Mouse (Mus musculus) forebrain, embryonic 15.5 days (tissue): ENCODE measurements around the gene Aebp2. TPM values are rescaled to one million over a fixed set of nuclear protein-coding genes. Genes with fewer than 3 reads are reported as not detected.

Experiments used
- ATAC-seq: fragments of 200-750 bp; cut with Nextera tagmentation; replicated peaks from 2 replicates; pipeline ENCODE4 v1.8.0; 2017; ENCODE audit warnings: mild to moderate bottlenecking, moderate TSS enrichment, moderate library complexity
- H3K27ac ChIP-seq: fragments of 300-500 bp; sonication (generic); replicated peaks from 2 replicates; pipeline ENCODE4 v1.5.1; 2015; ENCODE audit warnings: mild to moderate bottlenecking, inconsistent platforms
- H3K27me3 ChIP-seq: fragments of 300-500 bp; sonication (generic); 2 replicates; pipeline ENCODE4 v1.6.1; 2015; ENCODE audit warnings: inconsistent platforms
- H3K36me3 ChIP-seq: fragments of 300-500 bp; sonication (generic); 2 replicates; pipeline ENCODE4 v1.6.1; 2015; ENCODE audit warnings: mild to moderate bottlenecking, inconsistent platforms
- H3K4me1 ChIP-seq: fragments of 300-500 bp; sonication (generic); 2 replicates; pipeline ENCODE4 v1.6.1; 2015; ENCODE audit warnings: inconsistent platforms
- H3K4me2 ChIP-seq: fragments of 300-500 bp; sonication (generic); replicated peaks from 2 replicates; pipeline ENCODE4 v1.6.1; 2015; ENCODE audit warnings: mild to moderate bottlenecking, inconsistent platforms
- H3K4me3 ChIP-seq: fragments of 300-500 bp; sonication (generic); 2 replicates; pipeline ENCODE4 v1.5.1; 2015; ENCODE audit warnings: mild to moderate bottlenecking, inconsistent platforms
- H3K9ac ChIP-seq: fragments of 300-500 bp; sonication (generic); replicated peaks from 2 replicates; pipeline ENCODE4 v1.6.1; 2015; ENCODE audit warnings: mild to moderate bottlenecking, inconsistent platforms
- H3K9me3 ChIP-seq: fragments of 300-500 bp; sonication (generic); 2 replicates; pipeline ENCODE4 v1.6.1; 2016; ENCODE audit warnings: inconsistent platforms
- WGBS: fragments of 180-500 bp; shearing (Covaris S2); methylation state at CpG from one replicate; pipeline ENCODE4 v1.1.7; 2015; ENCODE audit warnings: mixed read lengths; 5-methylcytosine and 5-hydroxymethylcytosine counted together
- polyA plus RNA-seq: library from polyadenylated mRNA; unstranded; fragments of >200 nt; fragmentation: Nextera tagmentation; extraction: Ambion mirVana; gene quantifications from 2 replicates; pipeline ENCODE4 v1.2.1, GENCODE M21; 2015

The Aebp2 gene
- polyA plus RNA-seq, 1 experiment from 2014 or later, result 9.0 TPM

- Histone ChIP-seq H3K4me1 (peaks cover 11% of the 10 kb centered on the region), H3K36me3 (peaks cover 23% of the 10 kb centered on the region), H3K4me3 (no peak overlapping the region), H3K27me3 (no peaks in the 10 kb centered on the region), H3K27ac (no peak overlapping the region), H3K9me3 (no peaks in the 10 kb centered on the region), H3K9ac (no peak overlapping the region), H3K4me2 (no peak overlapping the region)
- ATAC-seq, result no peak
- WGBS, result 76% methylated on average over 8 of the region's 8 CpGs
Observed at GRCm38 (mm10) chr6:140633616-140634015, 11.2 kb downstream of the Aebp2 start.

GRCm38 (mm10) chr6:140636290-140636689 is 13.8 kb downstream of the Aebp2 start:
- Histone ChIP-seq H3K36me3 (peaks cover 39% of the 10 kb centered on the region), H3K4me2 (no peak overlapping the region), H3K4me3 (no peak overlapping the region), H3K4me1 (no peaks in the 10 kb centered on the region), H3K9me3 (no peaks in the 10 kb centered on the region), H3K27me3 (no peaks in the 10 kb centered on the region), H3K27ac (no peak overlapping the region), H3K9ac (no peak overlapping the region)
- ATAC-seq, result no peak
- 95% methylated on average over 4 of the region's 4 CpGs for WGBS

- Histone ChIP-seq H3K36me3 (peaks cover 54% of the 10 kb centered on the region), H3K27ac (no peak overlapping the region), H3K9me3 (no peaks in the 10 kb centered on the region)
Observed at GRCm38 (mm10) chr6:140642010-140642409, 19.5 kb downstream of the Aebp2 start.

GRCm38 (mm10) chr6:140642655-140643054 is 20.2 kb downstream of the Aebp2 start:
- Histone ChIP-seq H3K27ac (no peak overlapping the region), H3K36me3 (peaks cover 55% of the 10 kb centered on the region), H3K4me2 (no peak overlapping the region), H3K9ac (no peak overlapping the region), H3K4me3 (no peak overlapping the region), H3K9me3 (no peaks in the 10 kb centered on the region), H3K27me3 (no peaks in the 10 kb centered on the region), H3K4me1 (no peaks in the 10 kb centered on the region)
- 93% methylated on average over 12 of the region's 12 CpGs for WGBS
- ATAC-seq, result no peak

More at GRCm38 (mm10) chr6:140642010-140642409, 19.5 kb downstream of the Aebp2 start:
- Histone ChIP-seq H3K27me3 (no peaks in the 10 kb centered on the region), H3K4me3 (no peak overlapping the region), H3K4me2 (no peak overlapping the region), H3K9ac (no peak overlapping the region), H3K4me1 (no peaks in the 10 kb centered on the region)
- no peak for ATAC-seq
- 77% methylated on average over 7 of the region's 7 CpGs for WGBS

GRCm38 (mm10) chr6:140645931-140646330 is 23.5 kb downstream of the Aebp2 start:
- no peak overlapping the region for H3K9ac ChIP-seq
- no peak for ATAC-seq
- no peaks in the 10 kb centered on the region for H3K27me3 ChIP-seq
- peaks cover 45% of the 10 kb centered on the region for H3K36me3 ChIP-seq
- H3K4me3 ChIP-seq, result no peak overlapping the region
- no peaks in the 10 kb centered on the region for H3K9me3 ChIP-seq
- no peak overlapping the region for H3K27ac ChIP-seq
- H3K4me1 ChIP-seq, result no peaks in the 10 kb centered on the region
- H3K4me2 ChIP-seq, result no peak overlapping the region

- Histone ChIP-seq H3K4me3 (no peak overlapping the region), H3K27me3 (no peaks in the 10 kb centered on the region), H3K4me2 (no peak overlapping the region), H3K9me3 (no peaks in the 10 kb centered on the region), H3K27ac (no peak overlapping the region), H3K36me3 (peaks cover 46% of the 10 kb centered on the region), H3K9ac (no peak overlapping the region), H3K4me1 (no peaks in the 10 kb centered on the region)
- 84% methylated on average over 6 of the region's 6 CpGs for WGBS
- ATAC-seq, result no peak
Observed at GRCm38 (mm10) chr6:140646892-140647291, 24.4 kb downstream of the Aebp2 start.

- Histone ChIP-seq H3K4me1 (no peaks in the 10 kb centered on the region), H3K27me3 (no peaks in the 10 kb centered on the region), H3K9me3 (no peaks in the 10 kb centered on the region), H3K36me3 (peaks cover 38% of the 10 kb centered on the region), H3K4me3 (no peak overlapping the region), H3K27ac (no peak overlapping the region), H3K4me2 (no peak overlapping the region), H3K9ac (no peak overlapping the region)
- WGBS, result 15% methylated on average over 1 of the region's 1 CpGs
- no peak for ATAC-seq
Observed at GRCm38 (mm10) chr6:140649812-140650211, 27.3 kb downstream of the Aebp2 start.

- Histone ChIP-seq H3K27ac (no peak overlapping the region), H3K9ac (no peak overlapping the region), H3K4me2 (no peak overlapping the region), H3K4me3 (no peak overlapping the region), H3K36me3 (peaks cover 24% of the 10 kb centered on the region), H3K27me3 (no peaks in the 10 kb centered on the region), H3K9me3 (no peaks in the 10 kb centered on the region), H3K4me1 (no peaks in the 10 kb centered on the region)
- peak; percentile 61 for ATAC-seq
- 56% methylated on average over 7 of the region's 7 CpGs for WGBS
Observed at GRCm38 (mm10) chr6:140651923-140652322, 29.5 kb downstream of the Aebp2 start.

GRCm38 (mm10) chr6:140655451-140655850 is 33.0 kb downstream of the Aebp2 start:
- Histone ChIP-seq H3K36me3 (peaks cover 11% of the 10 kb centered on the region; the same call in 1 of the 2 replicates), H3K9ac (no peak overlapping the region), H3K4me3 (no peak overlapping the region), H3K4me2 (no peak overlapping the region), H3K27me3 (no peaks in the 10 kb centered on the region), H3K4me1 (no peaks in the 10 kb centered on the region), H3K9me3 (no peaks in the 10 kb centered on the region), H3K27ac (no peak overlapping the region)
- ATAC-seq, result no peak
- WGBS, result 95% methylated on average over 7 of the region's 7 CpGs

- ATAC-seq, result no peak
- H3K9me3 ChIP-seq, result no peaks in the 10 kb centered on the region
- no peak overlapping the region for H3K9ac ChIP-seq
- peaks cover 7% of the 10 kb centered on the region; the same call in 1 of the 2 replicates for H3K36me3 ChIP-seq
- no peak overlapping the region for H3K27ac ChIP-seq
- H3K4me3 ChIP-seq, result no peak overlapping the region
- WGBS, result 92% methylated on average over 3 of the region's 3 CpGs
- H3K27me3 ChIP-seq, result no peaks in the 10 kb centered on the region
- no peak overlapping the region for H3K4me2 ChIP-seq
- peaks cover 5% of the 10 kb centered on the region; the same call in 1 of the 2 replicates for H3K4me1 ChIP-seq
Observed at GRCm38 (mm10) chr6:140656991-140657390, 34.5 kb downstream of the Aebp2 start.

- no peak for ATAC-seq
- Histone ChIP-seq H3K27me3 (no peaks in the 10 kb centered on the region), H3K4me2 (no peak overlapping the region), H3K9me3 (no peaks in the 10 kb centered on the region), H3K36me3 (peaks cover 4% of the 10 kb centered on the region; the same call in 1 of the 2 replicates), H3K27ac (no peak overlapping the region), H3K4me1 (peaks cover 5% of the 10 kb centered on the region; the same call in 1 of the 2 replicates), H3K9ac (no peak overlapping the region), H3K4me3 (no peak overlapping the region)
- WGBS, result 80% methylated on average over 3 of the region's 3 CpGs
Observed at GRCm38 (mm10) chr6:140657920-140658522, 35.6 kb downstream of the Aebp2 start.

GRCm38 (mm10) chr6:140661111-140661510 is 38.6 kb downstream of the Aebp2 start:
- H3K27me3 ChIP-seq, result no peaks in the 10 kb centered on the region
- no peaks in the 10 kb centered on the region for H3K9me3 ChIP-seq
- no peak overlapping the region for H3K9ac ChIP-seq
- H3K36me3 ChIP-seq, result no peaks in the 10 kb centered on the region
- 83% methylated on average over 10 of the region's 10 CpGs for WGBS
- no peak overlapping the region for H3K27ac ChIP-seq
- H3K4me2 ChIP-seq, result no peak overlapping the region
- no peak overlapping the region for H3K4me3 ChIP-seq
- peaks cover 8% of the 10 kb centered on the region for H3K4me1 ChIP-seq
- peak; percentile 42; the same call in 1 of the 2 replicates for ATAC-seq

GRCm38 (mm10) chr6:140661777-140662176 is 39.3 kb downstream of the Aebp2 start:
- Histone ChIP-seq H3K9ac (no peak overlapping the region), H3K27me3 (no peaks in the 10 kb centered on the region), H3K4me2 (no peak overlapping the region), H3K27ac (no peak overlapping the region), H3K4me3 (no peak overlapping the region), H3K4me1 (peaks cover 15% of the 10 kb centered on the region), H3K9me3 (no peaks in the 10 kb centered on the region), H3K36me3 (no peaks in the 10 kb centered on the region)
- ATAC-seq, result no peak
- 87% methylated on average over 7 of the region's 7 CpGs for WGBS
